Mouse (Mus musculus) regulatory T cell (primary cell): ENCODE measurements around the gene Olfr823.
"Not testable (repeated sequence)": the region's sequence is repeated elsewhere in the genome, so short reads cannot be mapped to it uniquely, and the experiment has no call there.

Experiments used
- in situ Hi-C: fragments of 300-600 bp; cut with MboI, MseI; formaldehyde crosslinking; loops from one replicate; pipeline ENCODE4 v1.15.1; 2025; ENCODE audit warnings: high pct_unique_total_duplicates

Olfr823 gene

GRCm38 (mm10) chr10:130115283-130115682 is at the start of gene Olfr823:
Gene Olfr823 (minus strand): TSS chr10:130115383.
- in situ Hi-C loops = not testable (repeated sequence)

GRCm38 (mm10) chr10:130144121-130144520 is 28.9 kb upstream of the Olfr823 start:
- in situ Hi-C loops = no loop called here

- in situ Hi-C loops = not testable (repeated sequence)
These were observed 27.3 kb upstream of the Olfr823 start for GRCm38 (mm10) chr10:130142481-130142880.

DNA sequence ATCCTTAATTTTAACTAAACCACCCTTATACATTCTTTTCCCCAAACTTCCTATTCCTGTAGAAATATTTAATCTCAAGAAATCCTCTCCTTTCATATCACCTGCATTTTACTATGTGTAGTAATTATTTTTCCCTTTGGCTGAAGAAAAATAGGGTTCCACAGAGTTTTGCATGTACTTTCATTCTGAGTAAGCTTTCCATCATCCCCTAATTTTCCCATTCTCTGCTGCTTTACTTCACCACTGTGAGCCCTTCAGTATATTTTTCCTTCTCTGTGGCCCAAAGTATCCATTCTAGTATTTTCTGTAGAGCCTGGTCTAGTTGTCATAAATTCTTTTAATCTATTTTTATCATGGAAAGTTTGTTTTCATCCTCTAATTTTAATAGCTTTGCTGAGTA is 19.6 kb upstream of the Olfr823 start:
- in situ Hi-C loops = no loop called here

GRCm38 (mm10) chr10:130129900-130130299 is 14.7 kb upstream of the Olfr823 start, which contains the start of gene Olfr824:
Gene Olfr824 (minus strand): TSS chr10:130130000.
- in situ Hi-C loops = not testable (repeated sequence)

- in situ Hi-C loops = not testable (repeated sequence)
These were observed 862 bp upstream of the Olfr823 start for GRCm38 (mm10) chr10:130116045-130116444.

- in situ Hi-C loops = loop anchor here (10.0 kb wide), 1 partner anchor 121 kb away; the partner anchor contains the start of gene Olfr247
These were observed 19.1 kb downstream of the Olfr823 start for GRCm38 (mm10) chr10:130096104-130096503.

GRCm38 (mm10) chr10:130092838-130093440 is 22.2 kb downstream of the Olfr823 start:
- in situ Hi-C loops = loop anchor here (5.0 to 10.0 kb wide), 2 partner anchors 118 to 1066 kb away; partner anchors contain the start of gene Olfr247

DNA sequence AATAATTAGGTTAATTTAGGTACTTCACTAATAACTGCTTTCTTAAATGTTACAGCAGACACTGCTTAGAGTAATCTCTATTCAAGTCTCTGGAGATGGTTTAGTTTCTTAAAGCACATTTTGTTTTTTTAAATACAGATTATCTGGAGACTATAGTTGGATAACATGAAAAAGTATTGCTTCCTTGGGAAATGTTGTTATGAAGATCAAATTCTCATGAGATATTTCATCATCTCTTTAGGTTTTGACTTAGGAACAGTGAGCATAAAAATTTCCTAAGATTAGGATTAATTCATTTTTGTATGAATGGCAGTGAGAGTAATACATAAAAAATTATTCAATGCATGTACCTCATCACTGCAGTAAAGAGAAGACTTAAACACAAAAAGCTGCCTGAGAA is 44.3 kb downstream of the Olfr823 start, which contains the start of gene Olfr822:
TSS of gene Olfr822 (plus strand) at position 301 of the 400 bp plus-strand sequence.
- in situ Hi-C loops = no loop called here
